Mouse (Mus musculus) stomach, embryonic 15.5 days (tissue): ENCODE measurements around the gene Exoc3l. TPM values are rescaled to one million over a fixed set of nuclear protein-coding genes. Genes with fewer than 3 reads are reported as not detected.

ENCODE experiments used
- ATAC-seq: fragments of 200-750 bp; cut with Nextera tagmentation; 2 replicates; pipeline ENCODE4 v1.8.0; 2017; ENCODE audit warnings: low read depth, moderate number of reproducible peaks, moderate TSS enrichment; ENCODE audit not compliant: insufficient read depth, low FRiP score
- H3K27ac ChIP-seq: fragments of 300-500 bp; sonication (generic); 2 replicates; pipeline ENCODE4 v1.5.1; 2015; ENCODE audit warnings: mild to moderate bottlenecking, inconsistent platforms
- H3K27me3 ChIP-seq: fragments of 300-500 bp; sonication (generic); replicated peaks from 2 replicates; pipeline ENCODE4 v1.6.1; 2015; ENCODE audit warnings: inconsistent platforms
- H3K36me3 ChIP-seq: fragments of 300-500 bp; sonication (generic); 2 replicates; pipeline ENCODE4 v1.6.1; 2015; ENCODE audit warnings: inconsistent platforms
- H3K4me1 ChIP-seq: fragments of 300-500 bp; sonication (generic); 2 replicates; pipeline ENCODE4 v1.6.1; 2015; ENCODE audit warnings: inconsistent platforms
- H3K4me2 ChIP-seq: fragments of 300-500 bp; sonication (generic); 2 replicates; pipeline ENCODE4 v1.6.1; 2015; ENCODE audit warnings: mild to moderate bottlenecking, inconsistent platforms
- H3K4me3 ChIP-seq: fragments of 300-500 bp; sonication (generic); replicated peaks from 2 replicates; pipeline ENCODE4 v1.5.1; 2015; ENCODE audit warnings: inconsistent platforms
- H3K9ac ChIP-seq: fragments of 300-500 bp; sonication (generic); 2 replicates; pipeline ENCODE4 v1.6.1; 2015; ENCODE audit warnings: inconsistent platforms
- H3K9me3 ChIP-seq: fragments of 300-500 bp; sonication (generic); 2 replicates; pipeline ENCODE4 v1.6.1; 2016; ENCODE audit warnings: inconsistent platforms
- WGBS: fragments of 180-500 bp; shearing (Covaris S2); methylation state at CpG from one replicate; pipeline ENCODE4 v1.1.7; 2015; 5-methylcytosine and 5-hydroxymethylcytosine counted together
- polyA plus RNA-seq: library from polyadenylated mRNA; unstranded; fragments of >200 nt; fragmentation: Nextera tagmentation; extraction: Ambion mirVana; gene quantifications from 2 replicates; pipeline ENCODE4 v1.2.1, GENCODE M21; 2015

Exoc3l gene
- polyA plus RNA-seq, 1 experiment from 2014 or later, result 10.4 TPM

DNA sequence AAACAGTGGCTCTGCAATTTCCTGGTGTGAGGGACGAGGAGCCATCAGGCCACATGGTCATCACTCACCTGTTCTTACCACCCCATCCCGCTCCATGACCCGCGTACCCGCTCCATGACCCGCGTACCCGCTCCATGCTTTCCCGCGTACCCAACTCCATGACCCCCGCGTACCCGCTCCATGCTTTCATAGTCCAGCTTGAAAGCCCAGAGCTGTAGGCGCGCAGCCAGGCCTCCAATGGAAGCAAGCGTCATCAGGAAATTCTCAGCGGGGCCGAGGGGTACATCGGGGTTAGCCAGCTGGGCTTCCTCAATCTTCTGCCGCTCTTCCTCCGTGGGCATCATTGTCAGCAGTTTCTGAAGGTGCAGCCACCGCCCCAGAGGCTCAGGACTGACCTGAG, 35.6 kb upstream of the Exoc3l start:
- peaks cover 10% of the 10 kb centered on the region for H3K4me1 ChIP-seq
- H3K4me3 ChIP-seq, result no peak overlapping the region
- ATAC-seq, result no peak
- H3K36me3 ChIP-seq, result peaks cover 60% of the 10 kb centered on the region
- no peaks in the 10 kb centered on the region for H3K9me3 ChIP-seq
- H3K4me2 ChIP-seq, result no peak overlapping the region
- no peaks in the 10 kb centered on the region for H3K27me3 ChIP-seq
- H3K9ac ChIP-seq, result no peak overlapping the region
- WGBS, result 92% methylated on average over 22 of the region's 22 CpGs
- no peak overlapping the region for H3K27ac ChIP-seq

DNA sequence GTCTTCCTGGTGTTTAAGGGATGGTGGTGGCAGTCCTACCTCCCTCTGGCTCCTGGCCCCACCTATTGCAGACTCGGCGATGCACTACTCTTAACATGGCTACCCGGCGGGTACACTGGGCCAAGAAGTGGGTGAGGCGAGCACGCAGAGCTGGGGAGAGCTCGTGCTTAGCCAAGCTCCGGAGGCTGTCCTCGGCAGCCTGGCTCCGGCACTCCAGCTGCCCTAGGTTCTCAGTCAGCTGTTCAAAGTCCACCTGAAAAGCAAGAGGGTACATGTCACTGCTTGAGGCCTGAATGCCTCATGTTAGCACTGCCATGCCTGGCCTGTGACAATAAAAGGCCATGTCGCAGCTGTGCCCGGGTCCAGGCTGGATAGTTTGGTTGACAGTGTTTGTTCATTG, 34.4 kb upstream of the Exoc3l start:
- Histone ChIP-seq H3K4me3 (no peak overlapping the region), H3K27ac (no peak overlapping the region), H3K9me3 (no peaks in the 10 kb centered on the region), H3K4me2 (no peak overlapping the region), H3K27me3 (no peaks in the 10 kb centered on the region), H3K9ac (no peak overlapping the region), H3K4me1 (peaks cover 13% of the 10 kb centered on the region), H3K36me3 (peaks cover 48% of the 10 kb centered on the region)
- WGBS, result 92% methylated on average over 12 of the region's 12 CpGs
- no peak for ATAC-seq

DNA sequence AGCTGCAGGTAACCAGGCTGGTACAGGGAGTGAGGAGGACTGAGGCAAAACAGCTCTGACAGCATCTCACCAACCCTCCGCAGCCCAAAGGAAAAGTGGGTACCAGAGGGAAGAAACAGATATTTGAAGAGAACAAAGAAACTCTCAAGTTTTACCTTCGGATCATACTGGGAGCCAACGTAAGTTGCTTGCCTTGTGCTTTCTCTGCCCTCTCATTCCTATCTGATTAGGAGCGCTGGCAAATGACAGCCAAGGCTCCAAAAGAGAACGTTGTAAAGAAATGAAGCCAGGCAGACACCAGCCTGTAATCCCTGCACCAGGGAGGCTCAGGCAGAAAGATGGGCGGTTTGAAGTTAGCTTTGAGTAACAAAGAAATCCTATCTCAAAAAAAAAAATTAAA, 31.1 kb upstream of the Exoc3l start:
- Histone ChIP-seq H3K9ac (peak overlapping the region; percentile 76), H3K4me1 (peaks cover 20% of the 10 kb centered on the region), H3K9me3 (no peaks in the 10 kb centered on the region), H3K27me3 (no peaks in the 10 kb centered on the region), H3K4me3 (peak overlapping the region; percentile 87), H3K27ac (peak overlapping the region; percentile 90; the same call in 1 of the 2 replicates), H3K4me2 (peak overlapping the region; percentile 79), H3K36me3 (peaks cover 33% of the 10 kb centered on the region)
- WGBS, result 35% methylated on average over 6 of the region's 6 CpGs
- ATAC-seq, result no peak

DNA sequence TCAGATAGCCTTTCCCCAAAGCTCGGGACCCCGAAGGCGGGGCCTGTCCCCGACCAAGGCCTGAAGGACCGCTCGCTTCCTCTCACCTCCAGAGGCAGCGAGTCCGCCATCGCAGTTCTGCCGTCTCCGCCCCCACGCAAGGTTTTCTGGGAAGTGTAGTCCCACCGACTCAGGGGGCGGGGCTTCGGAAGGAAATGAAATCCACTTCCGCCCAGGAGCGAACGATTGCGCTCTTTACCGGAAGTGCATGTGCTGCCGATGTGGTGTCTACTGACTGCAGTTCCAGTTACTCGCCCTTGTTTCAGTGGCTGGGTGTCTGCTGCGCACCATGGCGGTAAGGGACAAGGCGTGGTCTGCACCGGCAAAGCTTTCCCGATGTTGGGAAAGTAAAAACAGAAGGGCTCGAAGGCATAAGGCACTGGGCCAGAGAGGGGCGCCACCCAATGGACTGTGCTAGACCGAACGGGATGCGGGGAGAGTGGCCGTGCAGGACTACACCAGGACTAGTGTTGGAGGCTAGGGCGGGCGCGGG, 30.3 kb upstream of the Exoc3l start, which contains the start of the genes Lrrc29 and Tmem208:
Gene Lrrc29, minus strand, starts transcription at position 138 of the 532 bp plus-strand sequence.
Gene Tmem208, plus strand, starts transcription at position 214 of the 532 bp plus-strand sequence.
- ATAC-seq, result peak; percentile 89
- Histone ChIP-seq H3K27me3 (no peaks in the 10 kb centered on the region), H3K4me2 (peak within 1 kb of the TSS; percentile 82), H3K4me3 (peak within 1 kb of the TSS; percentile 87), H3K4me1 (peaks cover 20% of the 10 kb centered on the region), H3K36me3 (peaks cover 25% of the 10 kb centered on the region), H3K9me3 (no peaks in the 10 kb centered on the region), H3K9ac (peak within 1 kb of the TSS; percentile 76), H3K27ac (peak within 1 kb of the TSS; percentile 90)
- WGBS, result under 1% methylated on average over 36 of the region's 36 CpGs

DNA sequence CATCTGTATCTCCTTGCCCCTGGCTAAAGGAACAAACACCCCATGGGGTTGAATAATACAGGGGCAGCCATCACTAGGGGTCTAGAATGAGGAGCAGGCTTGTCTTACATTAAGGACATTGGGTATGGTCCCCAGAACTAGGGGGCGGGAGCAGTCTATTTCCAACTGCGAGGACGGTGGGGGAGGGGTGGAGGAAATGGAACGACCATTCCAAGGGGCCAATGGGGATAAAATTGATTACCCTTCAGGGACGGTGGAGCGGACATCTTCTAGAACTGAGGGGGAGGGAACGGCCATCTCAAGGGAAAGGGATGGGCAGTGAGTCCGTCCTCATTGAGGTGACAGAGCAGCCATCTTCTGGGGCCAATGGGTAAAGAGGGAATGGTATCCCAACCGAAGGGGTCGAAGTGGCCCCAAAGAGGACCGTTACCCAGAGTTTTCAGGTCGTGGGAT, 29.8 kb upstream of the Exoc3l start:
- no peaks in the 10 kb centered on the region for H3K9me3 ChIP-seq
- peak overlapping the region; percentile 87 for H3K4me3 ChIP-seq
- H3K27ac ChIP-seq, result peak overlapping the region; percentile 77; the same call in 1 of the 2 replicates
- H3K36me3 ChIP-seq, result peaks cover 23% of the 10 kb centered on the region
- 0% methylated on average over 12 of the region's 12 CpGs for WGBS
- H3K27me3 ChIP-seq, result no peaks in the 10 kb centered on the region
- H3K9ac ChIP-seq, result peak overlapping the region; percentile 73
- peak; percentile 7; the same call in 1 of the 2 replicates for ATAC-seq
- peaks cover 20% of the 10 kb centered on the region for H3K4me1 ChIP-seq
- peak overlapping the region; percentile 82 for H3K4me2 ChIP-seq

DNA sequence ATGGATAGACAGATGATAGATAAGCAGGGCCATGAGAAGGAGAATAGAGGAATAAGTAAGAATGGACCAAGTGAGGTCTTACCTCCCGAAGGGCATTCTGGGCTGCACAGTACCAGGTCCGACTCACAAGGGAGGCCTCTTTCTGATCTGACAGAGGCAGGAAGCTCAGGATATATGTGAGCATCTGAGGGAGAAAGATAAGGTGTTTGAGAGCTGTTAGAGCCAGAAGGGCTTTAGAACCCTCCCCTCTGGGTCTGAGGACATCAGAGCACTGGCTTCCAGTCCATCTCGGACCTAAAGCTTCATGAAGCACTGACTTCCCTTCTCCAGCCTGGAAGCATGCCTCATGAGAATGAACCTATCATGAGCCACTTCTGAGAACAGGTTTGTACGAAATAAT, 27.3 kb upstream of the Exoc3l start:
- WGBS, result 82% methylated on average over 4 of the region's 4 CpGs
- H3K4me1 ChIP-seq, result peaks cover 18% of the 10 kb centered on the region
- no peak overlapping the region for H3K27ac ChIP-seq
- peaks cover 14% of the 10 kb centered on the region for H3K36me3 ChIP-seq
- no peak overlapping the region for H3K4me2 ChIP-seq
- H3K9me3 ChIP-seq, result no peaks in the 10 kb centered on the region
- H3K9ac ChIP-seq, result no peak overlapping the region
- ATAC-seq, result peak; percentile 64; the same call in 1 of the 2 replicates
- H3K27me3 ChIP-seq, result no peaks in the 10 kb centered on the region
- H3K4me3 ChIP-seq, result no peak overlapping the region

DNA sequence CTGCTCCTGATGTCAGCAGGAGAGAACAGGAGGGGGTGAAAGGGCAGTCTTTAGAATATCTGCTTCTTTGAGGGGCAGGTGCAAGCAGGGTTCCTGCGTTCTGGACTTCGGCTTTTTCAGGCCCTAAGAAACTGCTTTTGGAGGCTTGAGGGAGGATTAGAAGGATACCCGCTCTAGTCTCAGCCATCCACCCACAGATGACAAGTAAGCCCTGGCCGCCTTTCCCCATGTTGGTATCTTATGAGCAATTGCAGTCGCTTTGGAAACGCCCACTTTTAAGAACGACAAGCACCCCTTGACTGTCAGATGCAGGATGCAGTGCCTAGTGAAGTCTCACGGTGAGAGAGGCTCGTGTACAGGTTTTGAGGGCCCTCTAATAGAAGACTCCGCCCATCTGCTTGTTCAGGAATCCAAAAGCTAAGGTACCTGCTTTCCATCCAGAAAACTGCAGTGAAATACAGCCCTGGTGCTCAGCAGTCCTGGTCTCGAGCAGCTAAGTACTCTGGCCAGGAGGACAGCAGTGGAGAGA, 22.8 kb upstream of the Exoc3l start:
- WGBS, result 83% methylated on average over 11 of the region's 11 CpGs
- Histone ChIP-seq H3K9me3 (no peaks in the 10 kb centered on the region), H3K4me2 (no peak overlapping the region), H3K9ac (no peak overlapping the region), H3K27me3 (no peaks in the 10 kb centered on the region), H3K4me3 (no peak overlapping the region), H3K27ac (no peak overlapping the region), H3K36me3 (peaks cover 25% of the 10 kb centered on the region), H3K4me1 (no peaks in the 10 kb centered on the region)
- ATAC-seq, result no peak

DNA sequence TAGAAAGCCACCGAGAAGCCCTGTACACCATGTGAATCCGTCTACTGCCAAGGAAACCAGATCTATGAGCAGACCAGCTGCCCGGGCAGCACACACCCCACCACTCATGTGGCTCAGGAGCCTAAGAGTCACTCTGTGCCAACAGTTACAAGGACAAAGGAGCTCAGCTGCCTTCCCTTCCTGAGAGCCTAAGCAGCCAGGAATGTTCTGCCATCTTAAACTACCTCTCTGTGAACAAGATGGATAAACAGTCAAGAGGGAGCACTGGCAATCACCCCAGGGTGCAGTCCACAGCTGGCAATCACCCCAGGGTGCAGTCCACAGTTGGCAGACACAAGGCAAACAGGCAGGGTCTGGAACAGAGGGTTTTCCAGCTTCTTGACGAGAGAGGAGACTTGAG, 22.0 kb upstream of the Exoc3l start:
- Histone ChIP-seq H3K27me3 (no peaks in the 10 kb centered on the region), H3K27ac (no peak overlapping the region), H3K4me3 (no peak overlapping the region), H3K9ac (no peak overlapping the region), H3K4me2 (no peak overlapping the region), H3K4me1 (no peaks in the 10 kb centered on the region), H3K36me3 (peaks cover 33% of the 10 kb centered on the region), H3K9me3 (no peaks in the 10 kb centered on the region)
- ATAC-seq, result no peak
- WGBS, result 78% methylated on average over 4 of the region's 4 CpGs

DNA sequence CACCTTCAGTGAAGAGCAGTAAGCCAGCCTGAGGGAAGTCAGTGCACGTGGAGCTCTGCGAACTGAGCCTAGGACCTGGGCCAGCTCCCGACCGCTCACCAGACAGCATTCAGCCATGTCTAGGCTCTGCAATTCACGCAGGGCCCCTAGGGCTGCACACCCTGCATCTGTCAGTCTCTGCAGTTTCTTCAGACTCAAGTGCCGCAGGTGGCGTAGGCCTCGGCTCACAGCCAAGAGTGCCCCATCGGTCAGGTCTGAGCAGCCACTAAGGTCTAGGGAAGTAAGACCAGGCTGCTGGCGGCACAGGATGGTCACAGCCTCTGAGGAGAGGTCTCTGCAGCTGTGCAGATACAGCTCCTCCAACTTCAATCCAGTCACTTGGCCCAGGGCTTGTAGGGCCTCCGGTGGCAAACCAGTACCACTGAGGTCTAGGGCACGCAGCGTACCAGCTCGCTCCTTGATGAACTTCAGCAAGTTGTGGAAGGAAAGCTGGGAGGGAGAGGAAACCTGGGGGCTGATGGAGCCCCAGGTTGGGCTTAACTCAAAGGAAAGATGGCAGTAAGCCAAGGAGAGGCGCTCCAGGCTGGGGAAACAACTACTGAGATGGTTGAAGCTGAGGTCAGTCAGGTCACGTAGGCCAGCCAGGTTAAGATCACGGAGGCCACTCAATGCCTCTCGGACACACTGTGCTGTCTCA, 19.3 kb upstream of the Exoc3l start:
- H3K9me3 ChIP-seq, result no peaks in the 10 kb centered on the region
- ATAC-seq, result no peak
- WGBS, result 90% methylated on average over 18 of the region's 18 CpGs
- H3K27ac ChIP-seq, result no peak overlapping the region
- H3K4me2 ChIP-seq, result no peak overlapping the region
- no peaks in the 10 kb centered on the region for H3K4me1 ChIP-seq
- H3K9ac ChIP-seq, result no peak overlapping the region
- H3K4me3 ChIP-seq, result no peak overlapping the region
- peaks cover 48% of the 10 kb centered on the region for H3K36me3 ChIP-seq
- H3K27me3 ChIP-seq, result no peaks in the 10 kb centered on the region

DNA sequence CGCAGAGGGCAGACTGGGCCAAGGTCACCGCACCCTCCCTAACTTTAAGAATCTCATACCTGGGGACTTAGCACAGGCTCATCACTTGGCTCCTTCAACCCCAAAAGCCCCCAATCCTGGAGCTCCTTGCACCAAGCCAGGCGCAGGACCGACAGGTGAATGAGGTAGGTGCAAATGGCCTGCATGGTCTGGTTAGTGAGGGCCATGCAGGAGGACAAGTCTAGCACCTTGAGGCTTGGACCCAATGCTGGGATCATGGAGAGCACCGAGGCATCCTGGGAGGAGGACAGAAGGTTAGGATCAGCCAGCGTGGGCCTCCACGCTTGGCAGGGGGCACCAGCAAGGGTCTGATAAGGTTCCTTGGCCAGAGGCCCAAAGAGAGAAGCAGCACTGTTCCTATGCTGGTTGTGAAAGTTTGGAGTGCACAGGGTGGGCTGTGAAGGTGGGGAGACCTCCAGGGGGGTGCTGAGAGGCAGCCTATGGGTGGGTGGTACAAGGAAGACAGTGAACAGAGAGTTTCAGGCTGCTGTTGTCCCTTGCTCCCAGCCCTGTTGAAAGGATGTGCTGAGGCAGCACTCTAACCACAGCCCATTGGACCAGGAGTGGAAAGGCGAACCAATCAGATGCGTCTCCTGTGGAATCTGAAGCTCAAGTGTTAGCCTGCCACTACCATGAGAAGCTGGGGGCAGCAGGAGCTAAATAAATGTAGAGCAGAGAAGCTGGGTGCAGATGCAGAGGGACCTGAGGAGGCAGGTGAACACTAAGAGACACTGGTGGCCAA, 17.9 kb upstream of the Exoc3l start:
- Histone ChIP-seq H3K9ac (no peak overlapping the region), H3K4me3 (no peak overlapping the region), H3K27ac (no peak overlapping the region), H3K36me3 (peaks cover 42% of the 10 kb centered on the region), H3K27me3 (no peaks in the 10 kb centered on the region), H3K4me2 (no peak overlapping the region), H3K9me3 (no peaks in the 10 kb centered on the region), H3K4me1 (no peaks in the 10 kb centered on the region)
- ATAC-seq, result no peak
- 79% methylated on average over 9 of the region's 9 CpGs for WGBS

DNA sequence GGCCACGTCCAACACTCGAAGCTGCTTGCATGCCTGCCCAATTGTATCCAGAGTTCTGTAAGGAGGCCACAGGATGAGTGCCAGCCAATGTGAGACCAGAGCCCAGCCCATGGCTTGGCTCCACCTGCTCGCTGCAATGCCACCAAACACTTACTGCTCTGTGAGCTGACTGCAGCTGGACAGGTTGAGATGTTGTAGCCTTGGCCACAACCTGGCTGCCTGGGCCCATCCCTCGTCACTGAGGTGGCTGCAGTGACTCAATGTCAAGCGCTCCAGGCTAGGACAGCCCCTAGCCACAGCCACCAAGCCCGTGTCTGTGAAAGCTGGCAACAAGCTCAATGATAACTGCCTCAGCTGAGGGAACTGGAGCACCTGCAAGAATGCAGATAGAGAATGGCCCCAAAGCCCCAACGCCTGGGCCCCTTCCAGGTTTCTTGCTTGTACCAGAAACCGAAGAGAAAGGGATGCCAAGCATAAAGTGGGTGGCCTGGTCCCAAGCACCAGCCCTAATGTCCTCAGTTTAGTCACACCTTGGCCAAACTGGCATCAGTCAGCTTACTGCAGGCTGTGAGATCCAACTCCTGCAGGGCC, 17.1 kb upstream of the Exoc3l start:
- 84% methylated on average over 8 of the region's 8 CpGs for WGBS
- no peak overlapping the region for H3K27ac ChIP-seq
- no peaks in the 10 kb centered on the region for H3K9me3 ChIP-seq
- peak; percentile 27; the same call in 1 of the 2 replicates for ATAC-seq
- H3K27me3 ChIP-seq, result no peaks in the 10 kb centered on the region
- H3K36me3 ChIP-seq, result peaks cover 44% of the 10 kb centered on the region
- H3K4me3 ChIP-seq, result no peak overlapping the region
- no peak overlapping the region for H3K9ac ChIP-seq
- no peak overlapping the region for H3K4me2 ChIP-seq
- no peaks in the 10 kb centered on the region for H3K4me1 ChIP-seq
